Mouse (Mus musculus) neural tube, embryonic 14.5 days (tissue): Measurements from ENCODE around the gene Crybg1. TPM values are rescaled to one million over a fixed set of nuclear protein-coding genes. Genes with fewer than 3 reads are reported as not detected.

Experiments
- ATAC-seq: fragments of 200-750 bp; cut with Nextera tagmentation; 2 replicates; pipeline ENCODE4 v1.8.0; 2017; ENCODE audit warnings: low read depth, mild to moderate bottlenecking, moderate TSS enrichment, moderate library complexity
- H3K27ac ChIP-seq: fragments of 300-500 bp; sonication (generic); 2 replicates; pipeline ENCODE4 v1.5.1; 2014; ENCODE audit warnings: low read depth, mild to moderate bottlenecking, control low read depth, low read length, moderate library complexity, mixed read lengths
- H3K27me3 ChIP-seq: fragments of 300-500 bp; sonication (generic); 2 replicates; pipeline ENCODE4 v1.6.1; 2014; ENCODE audit warnings: low read length; ENCODE audit not compliant: control insufficient read depth, insufficient read depth
- H3K36me3 ChIP-seq: fragments of 300-500 bp; sonication (generic); 2 replicates; pipeline ENCODE4 v1.6.1; 2014; ENCODE audit warnings: low read length, mixed read lengths; ENCODE audit not compliant: control insufficient read depth, insufficient read depth
- H3K4me1 ChIP-seq: fragments of 300-500 bp; sonication (generic); 2 replicates; pipeline ENCODE4 v1.6.1; 2014; ENCODE audit warnings: low read length; ENCODE audit not compliant: control insufficient read depth, insufficient read depth
- H3K4me2 ChIP-seq: fragments of 300-500 bp; sonication (generic); 2 replicates; pipeline ENCODE4 v1.6.1; 2014; ENCODE audit warnings: mild to moderate bottlenecking, low read depth, low read length, control low read depth
- H3K4me3 ChIP-seq: fragments of 300-500 bp; sonication (generic); 2 replicates; pipeline ENCODE4 v1.5.1; 2014; ENCODE audit warnings: low read depth, low read length, control low read depth, mixed read lengths
- H3K9ac ChIP-seq: fragments of 300-500 bp; sonication (generic); replicated peaks from 2 replicates; pipeline ENCODE4 v1.6.1; 2014; ENCODE audit warnings: low read depth, mild to moderate bottlenecking, control low read depth, low read length, mixed read lengths
- H3K9me3 ChIP-seq: fragments of 300-500 bp; sonication (generic); 2 replicates; pipeline ENCODE4 v1.6.1; 2016; ENCODE audit warnings: low read length; ENCODE audit not compliant: control insufficient read depth
- WGBS: fragments of 180-500 bp; shearing (Covaris S2); extraction: QIAGEN DNeasy Blood & Tissue Kit; methylation state at CpG from one replicate; pipeline ENCODE4 v1.1.7; 2014; 5-methylcytosine and 5-hydroxymethylcytosine counted together
- polyA plus RNA-seq: library from polyadenylated mRNA; unstranded; fragments of >200 nt; fragmentation: Nextera tagmentation; extraction: Ambion mirVana; gene quantifications from 2 replicates; pipeline ENCODE4 v1.2.1, GENCODE M21; 2014

Gene Crybg1
- polyA plus RNA-seq, 1 experiment from 2014 or later: 0.09 TPM

DNA sequence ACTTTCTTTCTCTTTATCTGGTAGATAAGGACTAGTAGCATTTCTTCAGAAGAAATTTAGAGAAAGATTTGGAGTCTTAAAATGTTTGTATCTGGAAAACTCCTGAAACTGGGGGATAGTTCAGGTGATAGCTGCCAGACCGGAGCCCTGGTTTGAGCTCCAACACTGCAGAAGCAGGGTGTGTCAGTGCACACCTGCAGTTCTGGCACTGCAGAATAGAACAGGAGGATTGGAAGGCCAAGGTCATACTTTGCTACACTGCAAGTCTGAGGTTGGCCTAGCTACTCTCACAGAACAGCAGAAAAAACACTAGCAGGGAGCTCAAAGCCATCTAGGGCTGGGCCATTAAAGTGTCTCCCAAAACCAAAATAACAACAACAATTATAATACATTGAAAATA lies 244.1 kb downstream of the Crybg1 start:
- Histone ChIP-seq H3K4me3 (no peak overlapping the region), H3K27me3 (no peaks in the 10 kb centered on the region), H3K4me1 (peaks cover 8% of the 10 kb centered on the region), H3K4me2 (no peak overlapping the region), H3K9me3 (no peaks in the 10 kb centered on the region), H3K9ac (no peak overlapping the region), H3K27ac (no peak overlapping the region), H3K36me3 (no peaks in the 10 kb centered on the region)
- no peak for ATAC-seq
- WGBS: 96% methylated on average over 1 of the region's 1 CpGs

DNA sequence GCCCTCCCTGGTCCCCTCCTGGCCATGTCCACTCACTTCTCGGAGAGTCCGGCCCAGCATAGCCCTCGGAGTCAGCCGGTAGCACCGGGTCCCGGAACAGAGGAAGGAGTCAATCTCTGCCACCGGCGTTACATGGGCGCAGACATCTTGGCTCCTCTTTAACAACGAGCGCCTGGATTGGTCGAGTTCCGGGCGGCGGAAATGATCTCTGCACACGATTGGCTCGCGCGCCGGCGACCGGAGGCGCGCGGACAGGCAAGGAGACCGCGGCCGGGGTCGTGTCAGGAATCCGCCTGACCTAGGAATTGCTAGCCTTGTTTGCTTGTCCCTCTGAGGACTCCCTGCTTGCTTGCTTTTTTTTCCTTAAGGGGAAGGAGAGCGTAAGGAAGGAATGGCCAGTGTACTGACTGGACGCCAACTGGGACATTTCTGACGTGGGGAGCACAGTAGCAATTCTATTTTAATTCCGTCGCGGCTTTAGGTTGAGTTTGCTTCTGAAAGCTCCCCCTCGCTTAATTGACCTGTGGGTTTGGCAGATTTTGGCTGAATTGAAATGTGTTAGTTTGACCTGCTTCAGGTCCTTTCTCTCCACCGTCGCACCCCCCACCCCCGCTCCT lies 247.0 kb downstream of the Crybg1 start, which contains the start of the genes Qrsl1 and Rtn4ip1:
Gene Qrsl1 (minus strand): TSS at position 168 of the 617 bp plus-strand sequence.
Gene Rtn4ip1 (plus strand): TSS at position 230 of the 617 bp plus-strand sequence.
- no peaks in the 10 kb centered on the region for H3K36me3 ChIP-seq
- peak within 1 kb of the TSS; percentile 63; the same call in 1 of the 2 replicates for H3K27ac ChIP-seq
- ATAC-seq: peak; percentile 99
- H3K9me3 ChIP-seq: no peaks in the 10 kb centered on the region
- WGBS: under 1% methylated on average over 40 of the region's 40 CpGs
- peak within 1 kb of the TSS; percentile 66 for H3K4me2 ChIP-seq
- peaks cover 8% of the 10 kb centered on the region for H3K4me1 ChIP-seq
- peak within 1 kb of the TSS; percentile 65 for H3K4me3 ChIP-seq
- H3K9ac ChIP-seq: peak within 1 kb of the TSS; percentile 35
- no peaks in the 10 kb centered on the region for H3K27me3 ChIP-seq

DNA sequence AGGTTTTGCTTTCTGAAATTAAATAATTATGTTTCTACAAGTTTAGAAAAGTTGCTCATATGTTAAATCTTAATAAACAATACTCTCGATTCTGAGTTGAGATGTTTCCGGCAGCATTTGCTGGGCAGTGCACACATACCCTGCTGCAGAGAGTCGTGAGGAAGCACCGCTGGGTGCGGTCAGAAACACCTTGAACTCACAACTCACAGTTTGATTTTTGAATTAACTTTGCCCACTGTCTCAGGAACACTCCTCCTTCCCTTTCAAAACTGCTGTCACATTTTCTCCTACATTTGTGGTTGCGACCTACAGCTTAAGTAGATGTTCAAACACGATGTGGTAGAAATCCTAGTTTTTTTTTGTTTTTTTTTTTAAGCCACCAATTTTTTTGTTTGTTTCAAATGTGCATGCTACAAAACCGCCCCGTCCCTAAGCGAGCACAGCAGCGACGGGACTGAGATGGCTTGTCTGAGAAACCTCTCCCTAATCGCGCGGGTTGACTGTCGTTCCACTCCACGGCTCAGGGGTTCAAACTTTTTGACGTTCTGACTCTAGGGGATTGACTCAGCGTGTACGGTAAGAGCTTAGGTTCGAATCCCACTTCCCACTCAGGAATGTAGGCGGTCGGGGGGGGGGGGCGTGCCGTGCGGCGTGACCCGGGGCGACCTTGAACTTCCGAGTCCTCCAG lies 247.6 kb downstream of the Crybg1 start:
- no peaks in the 10 kb centered on the region for H3K27me3 ChIP-seq
- peak overlapping the region; percentile 65 for H3K4me3 ChIP-seq
- H3K4me1 ChIP-seq: peaks cover 8% of the 10 kb centered on the region
- peak overlapping the region; percentile 66 for H3K4me2 ChIP-seq
- H3K9me3 ChIP-seq: no peaks in the 10 kb centered on the region
- peak overlapping the region; percentile 35 for H3K9ac ChIP-seq
- H3K36me3 ChIP-seq: no peaks in the 10 kb centered on the region
- peak overlapping the region; percentile 63; the same call in 1 of the 2 replicates for H3K27ac ChIP-seq
- WGBS: 9% methylated on average over 30 of the region's 30 CpGs
- ATAC-seq: peak; percentile 73

Other genes with a start within 250 kb of the Crybg1 start
- 24.0 and 26.3 TPM in 2 replicates for gene Qrsl1, start 247.1 kb downstream of the Crybg1 start, polyA plus RNA-seq
- gene Rtn4ip1, start 247.0 kb downstream of the Crybg1 start, polyA plus RNA-seq: 15.3 and 17.1 TPM in 2 replicates
- 47.0 and 48.7 TPM in 2 replicates for gene Atg5, start 119.5 kb upstream of the Crybg1 start, polyA plus RNA-seq